Mouse (Mus musculus) CH12.LX (cell line): ENCODE results near the gene Gm19684. TPM values are rescaled to one million over a fixed set of nuclear protein-coding genes. Genes with fewer than 3 reads are reported as not detected.
"Not testable (repeated sequence)": the region's sequence is repeated elsewhere in the genome, so short reads cannot be mapped to it uniquely, and the experiment has no call there.

Source experiments
- DNase-seq: peaks from one replicate; pipeline ENCODE4 v3.0.0-alpha.2; 2013; ENCODE audit errors: extremely low read depth
- H3K27ac ChIP-seq: 2 replicates; pipeline ENCODE4 v1.5.1; 2012; ENCODE audit warnings: low read depth, mild to moderate bottlenecking, control low read depth, moderate library complexity; ENCODE audit not compliant: insufficient read depth
- H3K27me3 ChIP-seq: replicated peaks from 2 replicates; pipeline ENCODE3; 2012; ENCODE audit warnings: inconsistent platforms
- H3K36me3 ChIP-seq, 2 experiments: replicated peaks in 1 of 2; 2 replicates each; pipeline versions ENCODE3 to v1.6.1; 2012; ENCODE audit warnings: inconsistent platforms in 1 of 2, low read length in 1 of 2, mild to moderate bottlenecking in 1 of 2, mixed read lengths in 1 of 2, moderate library complexity in 1 of 2; ENCODE audit not compliant: control insufficient read depth in 1 of 2, insufficient read depth in 1 of 2
- H3K4me1 ChIP-seq, 2 experiments: 2 replicates each; pipeline ENCODE4 v1.6.1; 2012; ENCODE audit warnings: inconsistent platforms in 1 of 2, moderate library complexity in 1 of 2; ENCODE audit not compliant: insufficient read depth in 2 of 2, control insufficient read depth in 1 of 2
- H3K4me2 ChIP-seq: 2 replicates; pipeline ENCODE4 v1.6.1; 2012; ENCODE audit warnings: low read depth, mild to moderate bottlenecking, control low read depth; ENCODE audit not compliant: poor library complexity, insufficient read depth, severe bottlenecking
- H3K4me3 ChIP-seq, 3 experiments: fragments of 150-350 bp in 1 of 3; sonication (generic) in 1 of 3; replicated peaks in 1 of 3; 2 replicates each; pipeline versions ENCODE3 to v1.5.1; 2011 to 2012; ENCODE audit warnings: low read depth in 2 of 3, low read length in 2 of 3, mild to moderate bottlenecking in 2 of 3, moderate library complexity in 2 of 3, control low read depth in 1 of 3, improper control_type of control experiment in 1 of 3, inconsistent platforms in 1 of 3, mixed read lengths in 1 of 3; ENCODE audit not compliant: poor library complexity in 1 of 3
- H3K79me2 ChIP-seq: replicated peaks from 2 replicates; pipeline ENCODE4 v1.6.1; 2012; ENCODE audit warnings: mild to moderate bottlenecking, moderate library complexity; ENCODE audit not compliant: control insufficient read depth, poor library complexity, insufficient read depth, severe bottlenecking; ENCODE audit errors: extremely low read depth
- H3K9ac ChIP-seq: 2 replicates; pipeline ENCODE4 v1.6.1; 2012; ENCODE audit warnings: low read depth, mild to moderate bottlenecking, control low read depth, moderate library complexity; ENCODE audit not compliant: insufficient read depth
- H3K9me3 ChIP-seq: replicated peaks from 2 replicates; pipeline ENCODE3; 2012; ENCODE audit warnings: low read length, inconsistent platforms, mixed read lengths
- CHD2 ChIP-seq: IDR thresholded peaks from 2 replicates; pipeline ENCODE4 v1.6.1; 2011; ENCODE audit warnings: low read length, improper control_type of control experiment
- CTCF ChIP-seq, 2 experiments: IDR thresholded peaks in 1 of 2; conservative IDR thresholded peaks in 1 of 2; 2 replicates each; pipeline ENCODE4 v1.5.1; 2011 to 2012; ENCODE audit warnings: low read depth in 2 of 2, low read length in 2 of 2, improper control_type of control experiment in 1 of 2, inconsistent platforms in 1 of 2, mild to moderate bottlenecking in 1 of 2, moderate library complexity in 1 of 2
- RAD21 ChIP-seq: IDR thresholded peaks from 2 replicates; pipeline ENCODE4 v1.6.1; 2011; ENCODE audit warnings: low read depth, mild to moderate bottlenecking, low read length, improper control_type of control experiment, moderate library complexity
- SMC3 ChIP-seq: IDR thresholded peaks from 2 replicates; pipeline ENCODE4 v1.6.1; 2011; ENCODE audit warnings: low read depth, low read length, improper control_type of control experiment
- dilution Hi-C: fragments of 300-500 bp; cut with MboI; formaldehyde crosslinking; loops from 2 replicates; pipeline ENCODE4 v1.14.3; 2020; ENCODE audit warnings: low sequenced_read_pairs; ENCODE audit not compliant: extremely low pct_unique_long_range_greater_than_20kb, extremely low pct_ligation_motif_present
- in situ Hi-C: fragments of 300-500 bp; cut with MboI; formaldehyde crosslinking; loops from 3 replicates; pipeline ENCODE4 v1.14.3; 2019; ENCODE audit warnings: low sequenced_read_pairs, low pct_ligation_motif_present, low pct_unique_long_range_greater_than_20kb, mixed read lengths
- polyA plus RNA-seq: library from polyadenylated mRNA; unstranded; fragments of >175 nt; gene quantifications from 2 replicates; pipeline ENCODE4 v1.2.1, GENCODE M21; 2012; ENCODE audit warnings: low read depth; ENCODE audit not compliant: insufficient read length
- total RNA-seq, 2 experiments: library from RNA; depleted of rRNA; stranded (reverse); fragments of 300-350 nt in 1 of 2; fragments of >200 nt in 1 of 2; gene quantifications; 2 replicates each; pipeline ENCODE4 v1.2.3; 2012 to 2014

Gm19684 gene
- total and polyA plus RNA-seq, 3 experiments = 0.35 to 0.93 (median 0.55) TPM

DNA sequence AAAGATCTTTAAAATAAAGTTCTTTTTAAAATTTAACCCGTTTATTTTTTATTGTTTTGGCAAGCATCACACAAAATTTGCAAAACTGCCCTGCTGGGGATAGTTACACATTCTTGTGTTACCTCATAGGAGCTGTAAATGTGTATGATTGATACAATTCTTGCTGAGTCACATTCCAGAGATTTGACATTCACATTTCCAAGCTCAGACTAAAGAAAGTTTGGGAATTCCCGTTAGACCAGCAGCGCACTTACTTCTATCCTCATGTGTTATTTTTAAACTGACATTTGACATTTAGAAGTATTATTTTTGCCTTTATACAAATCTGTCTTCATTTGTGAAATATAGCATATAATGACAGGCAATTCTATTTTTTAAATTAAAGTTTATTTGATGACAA, 2.6 kb downstream of the Gm19684 start:
- DNase-seq, H3K9ac ChIP-seq, dilution Hi-C loops, H3K4me1 ChIP-seq, H3K4me2 ChIP-seq, H3K36me3 ChIP-seq, H3K4me3 ChIP-seq, in situ Hi-C loops, H3K9me3 ChIP-seq, H3K79me2 ChIP-seq, H3K27ac ChIP-seq, H3K27me3 ChIP-seq: not testable (repeated sequence)

DNA sequence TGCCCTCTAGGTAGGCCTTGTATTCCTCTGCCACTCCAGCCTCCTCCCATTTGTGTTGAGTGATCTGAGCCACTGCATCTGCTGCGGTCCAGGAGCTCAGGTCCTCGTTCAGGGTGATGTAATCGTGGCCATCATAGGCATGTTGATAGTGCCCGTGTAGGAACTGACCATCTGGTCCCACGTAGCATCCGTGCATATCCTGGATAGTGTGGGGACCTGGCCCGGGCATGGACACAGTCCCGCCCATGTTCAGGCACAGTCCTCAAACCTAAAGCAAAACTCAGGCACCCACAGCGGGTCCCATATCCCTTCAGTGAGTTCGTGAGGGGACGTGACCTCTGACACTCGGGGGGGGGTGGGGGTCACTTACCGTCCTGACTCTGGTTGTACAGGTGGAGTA, 7.0 kb downstream of the Gm19684 start:
- H3K36me3 ChIP-seq, H3K4me1 ChIP-seq, dilution Hi-C loops, H3K4me2 ChIP-seq, H3K27me3 ChIP-seq, H3K9me3 ChIP-seq, in situ Hi-C loops, H3K79me2 ChIP-seq, DNase-seq, H3K4me3 ChIP-seq, H3K9ac ChIP-seq, H3K27ac ChIP-seq: not testable (repeated sequence)

DNA sequence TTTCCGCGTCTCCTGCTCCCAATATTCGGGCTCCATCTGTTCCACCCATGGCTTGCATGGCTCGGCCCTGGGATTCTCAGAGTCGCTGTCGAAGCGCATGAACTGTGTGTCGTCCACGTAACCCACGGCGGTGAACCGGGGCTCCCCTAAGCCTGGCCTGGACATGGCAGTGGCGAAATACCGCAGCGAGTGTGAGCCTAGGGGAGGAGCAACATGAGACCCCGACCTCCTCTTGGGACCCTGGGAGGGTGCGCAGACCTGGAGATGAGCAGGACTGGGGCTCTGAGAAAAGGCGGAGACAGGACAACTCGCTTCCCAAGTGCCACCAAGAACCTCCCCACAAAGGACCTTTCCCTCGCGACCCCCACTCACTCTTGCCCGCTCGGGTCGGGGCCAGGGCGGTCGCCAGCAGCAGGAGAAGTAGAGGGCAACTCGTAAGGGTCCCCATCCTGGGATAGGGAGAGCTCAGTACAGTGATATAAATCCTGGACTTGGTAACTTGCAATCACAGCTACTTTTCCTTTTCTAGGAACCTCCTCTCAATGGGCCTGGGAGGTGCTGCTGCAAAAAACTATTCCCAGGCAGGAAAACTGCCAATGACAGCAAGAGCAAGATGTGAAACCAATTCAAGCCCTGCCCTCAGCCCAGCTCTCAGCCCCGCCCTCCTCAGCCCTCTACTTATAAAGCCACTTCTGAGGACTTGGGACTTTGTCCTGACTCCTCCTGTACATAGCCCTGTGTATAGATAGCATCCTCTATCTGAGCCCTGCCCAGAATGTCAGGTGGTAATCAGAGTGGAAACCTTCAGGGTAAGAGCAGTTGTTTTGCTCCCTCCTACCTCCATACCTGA, 7.7 kb downstream of the Gm19684 start, which contains the start of gene Gm7030:
TSS of gene Gm7030 (minus strand) at position 458 of the 850 bp plus-strand sequence.
- dilution Hi-C loops, DNase-seq, in situ Hi-C loops, H3K4me3 ChIP-seq, H3K27ac ChIP-seq, H3K27me3 ChIP-seq, H3K4me1 ChIP-seq, H3K9ac ChIP-seq, H3K36me3 ChIP-seq, H3K79me2 ChIP-seq, H3K4me2 ChIP-seq, H3K9me3 ChIP-seq: not testable (repeated sequence)

DNA sequence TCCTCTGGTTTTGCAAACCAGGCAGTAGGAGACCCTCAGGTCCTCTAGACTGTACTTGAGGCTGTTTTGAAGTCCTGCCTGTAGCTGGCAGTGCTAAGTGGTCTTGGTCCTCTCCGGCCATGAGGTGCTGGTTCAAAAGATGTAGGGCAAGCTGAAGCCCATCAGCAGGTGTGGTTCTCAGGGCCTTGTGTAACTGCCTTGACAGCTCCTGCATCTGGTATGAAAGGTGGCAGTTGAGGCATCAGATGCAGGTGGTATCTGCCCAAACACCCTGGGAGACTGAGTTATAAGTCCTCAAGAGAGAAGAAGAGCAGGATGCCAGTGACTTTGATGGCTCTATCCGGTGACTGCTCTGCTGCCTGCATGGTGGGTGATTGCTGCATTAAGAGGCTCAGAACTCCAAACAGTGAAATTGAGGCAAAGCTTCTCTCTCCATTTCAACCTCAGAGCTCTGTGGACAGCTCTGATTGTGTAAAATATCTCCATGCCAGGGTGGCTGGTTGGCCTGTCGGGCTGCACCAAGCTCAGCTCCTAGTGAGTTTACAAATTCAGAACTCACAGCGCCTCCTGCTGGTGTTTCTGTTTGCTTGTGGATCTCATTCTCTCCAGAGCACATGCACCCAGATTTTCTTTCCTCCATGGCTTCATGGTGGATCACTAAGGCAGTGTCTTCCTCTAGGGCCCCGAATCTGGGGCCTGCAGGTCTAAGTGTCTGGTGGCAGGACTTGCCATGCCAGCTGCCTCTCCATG, 10.2 kb downstream of the Gm19684 start:
- Histone ChIP-seq H3K4me2 (no peak overlapping the region), H3K9ac (no peak overlapping the region), H3K36me3 (peaks cover 0 to 3% of the 10 kb centered on the region in 2 experiments), H3K27me3 (peaks cover 4% of the 10 kb centered on the region), H3K4me3 (no peak overlapping the region), H3K4me1 (0 out of 4 replicates have a peak, but pooled peaks cover 0 to 2% of the 10 kb centered on the region in 2 experiments), H3K27ac (no peak overlapping the region), H3K9me3 (no peaks in the 10 kb centered on the region), H3K79me2 (no peaks in the 10 kb centered on the region)
- peak; percentile 62 for DNase-seq
- TF ChIP-seq RAD21 = peak; percentile 38
- peak; percentile 51 for TF ChIP-seq SMC3
- TF ChIP-seq CTCF (conservative IDR thresholded peaks at IDR 0.05 in 1 of 2, IDR thresholded peaks at IDR 0.05 in 1 of 2; ENCODE audit: low read depth in 2 of 2, low read length in 2 of 2) = peak in 1 of 2 experiments; percentile 55; a peak in 2 of 4 replicates
- no peak for TF ChIP-seq CHD2
- dilution Hi-C loops = no loop called here
- in situ Hi-C loops = loop anchor here (10.0 kb wide), 1 partner anchor 67 kb away; no protein-coding TSS in a partner anchor

DNA sequence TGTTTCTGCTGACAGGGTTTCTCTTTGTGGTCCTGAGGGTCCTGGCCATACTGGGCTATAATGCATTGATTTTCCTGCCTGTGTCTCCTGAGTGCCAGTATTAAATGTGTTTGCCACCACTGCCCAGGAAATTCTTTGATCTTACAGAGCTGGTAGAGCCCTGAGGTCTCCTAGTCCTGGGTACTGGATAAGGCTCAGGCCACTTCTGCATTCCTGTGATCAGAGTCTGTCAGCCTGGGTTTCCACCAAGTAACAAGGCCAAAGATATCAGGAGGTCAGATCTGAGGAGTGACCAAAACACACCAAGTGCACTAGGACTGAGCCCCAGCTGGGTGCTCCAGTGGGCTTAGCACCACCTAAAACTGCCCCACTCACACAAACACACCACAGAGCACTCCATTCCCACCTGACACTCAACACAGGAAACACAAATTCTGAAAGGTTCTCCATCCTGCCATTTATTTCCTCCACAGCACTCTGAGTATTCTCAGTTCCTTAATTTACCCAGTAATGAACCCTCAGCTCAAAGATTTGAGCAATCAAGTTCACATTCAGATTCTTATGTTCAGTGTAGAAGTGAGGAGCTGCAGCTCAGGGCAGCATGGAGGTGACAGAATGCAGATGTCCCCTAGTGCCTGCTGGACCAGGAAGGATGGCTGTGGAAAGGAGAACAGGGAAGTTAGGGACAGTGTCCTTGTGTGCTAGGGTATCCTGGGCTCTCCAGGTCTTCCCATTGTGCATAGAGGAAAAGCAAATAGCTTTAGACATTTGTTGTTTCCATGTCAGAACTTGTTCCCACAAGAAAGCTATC, 14.1 kb downstream of the Gm19684 start:
- H3K79me2 ChIP-seq, H3K9me3 ChIP-seq, H3K4me1 ChIP-seq, H3K9ac ChIP-seq, H3K4me2 ChIP-seq, DNase-seq, H3K4me3 ChIP-seq, dilution Hi-C loops, H3K27ac ChIP-seq, H3K36me3 ChIP-seq: not testable (repeated sequence)
- H3K27me3 ChIP-seq = peaks cover 12% of the 10 kb centered on the region
- in situ Hi-C loops = loop anchor here (10.0 kb wide), 1 partner anchor 71 kb away; no protein-coding TSS in a partner anchor
